28 mouse cellular contexts compared by ENCODE assay signal in genomic region chr9:88214758-88215157, GRCm38 (mm10).
DNase-seq lines count a peak whose midpoint lies in the region; ATAC-seq and TF ChIP-seq lines count a peak whose summit lies in the region.
"Had no signal": no experiment of that assay in that cellular context is flagged by ENCODE, and none has a peak within 500 bp of the region (broad histone marks: within the 10 kb centered on the region; RNA-seq: fewer than 3 reads in every experiment).

No protein-coding gene starts in this region.

- WGBS in forebrain, embryonic 11.5 days, result 63% methylated on average over 6 of the region's 6 CpGs
- WGBS in forebrain, embryonic 10.5 days, result 79% methylated on average over 6 of the region's 6 CpGs
- 16% methylated on average over 6 of the region's 6 CpGs for WGBS in limb, embryonic 11.5 days
- WGBS in kidney, embryonic 16.5 days, result 57% methylated on average over 6 of the region's 6 CpGs
- 50% methylated on average over 6 of the region's 6 CpGs for WGBS in lung, postnatal 0 days

- peak; percentile 30; the same call in 1 of the 2 replicates for ATAC-seq in forebrain, embryonic 11.5 days (replicated peaks; ENCODE audit: low FRiP score)
- ATAC-seq in limb, embryonic 11.5 days (ENCODE audit: insufficient number of reproducible peaks, low FRiP score, low TSS enrichment, low read depth), result peak; percentile 82
- ATAC-seq in kidney, embryonic 16.5 days (ENCODE audit: low FRiP score, low TSS enrichment), result no peak
- no peak for ATAC-seq in lung, postnatal 0 days
- ATAC-seq: CD4-positive, CD25-positive, alpha-beta regulatory T cell, adult 4 months; forebrain, embryonic 14.5 days; hindbrain, postnatal 0 days; intestine, postnatal 0 days had no signal

- no peak for DNase-seq in forebrain, embryonic 11.5 days (ENCODE audit: low spot score)
- no peak for DNase-seq in forebrain, embryonic 10.5 days (ENCODE audit: extremely low spot score, low spot score)
- DNase-seq in embryo, embryonic 11.5 days (ENCODE audit: low read depth, low spot score), result peak; percentile 7
- peak; percentile 82 for DNase-seq in forelimb bud, embryonic 11.5 days (ENCODE audit: low read depth, low spot score)
- peak; percentile 83 for DNase-seq in limb, embryonic 11.5 days (ENCODE audit: low spot score)
- DNase-seq in lung, postnatal 0 days (ENCODE audit: low spot score), result no peak
- no peak for DNase-seq in urinary bladder, adult 18-20 months (ENCODE audit: low spot score in 2 of 2)
- DNase-seq: adrenal gland, adult 2 months; adrenal gland, postnatal 14 days; cerebellum, adult 11 months; cerebellum, adult 8-10 months; cerebellum, postnatal 10 days; cerebellum, postnatal 36 days; gastrocnemius, adult 2 months; gastrocnemius, postnatal 14 days; heart, adult 18-20 months; heart, postnatal 10 days; heart, postnatal 4 days had no signal

- H3K36me3 ChIP-seq in forebrain, embryonic 11.5 days (ENCODE audit: control insufficient read depth, insufficient read depth, low read length), result no peaks in the 10 kb centered on the region
- no peaks in the 10 kb centered on the region for H3K36me3 ChIP-seq in forebrain, embryonic 10.5 days (replicated peaks)
- no peaks in the 10 kb centered on the region for H3K36me3 ChIP-seq in limb, embryonic 11.5 days (ENCODE audit: control insufficient read depth, insufficient read depth, low read length)
- H3K36me3 ChIP-seq in kidney, embryonic 16.5 days (ENCODE audit: insufficient read depth, low read length), result no peaks in the 10 kb centered on the region
- no peaks in the 10 kb centered on the region for H3K36me3 ChIP-seq in lung, postnatal 0 days (ENCODE audit: insufficient read depth, low read length)
- H3K36me3 ChIP-seq: embryonic facial prominence, embryonic 12.5 days; embryonic facial prominence, embryonic 15.5 days; heart, embryonic 12.5 days; heart, embryonic 15.5 days had no signal

- no peak overlapping the region for H3K4me2 ChIP-seq in forebrain, embryonic 11.5 days (ENCODE audit: low read depth, low read length, severe bottlenecking)
- no peak overlapping the region for H3K4me2 ChIP-seq in limb, embryonic 11.5 days (ENCODE audit: low read depth, severe bottlenecking)
- H3K4me2 ChIP-seq in kidney, embryonic 16.5 days (replicated peaks; ENCODE audit: low read depth, low read length), result no peak overlapping the region
- no peak overlapping the region for H3K4me2 ChIP-seq in lung, postnatal 0 days (replicated peaks; ENCODE audit: low read depth, low read length)
- H3K4me2 ChIP-seq: embryonic facial prominence, embryonic 12.5 days; embryonic facial prominence, embryonic 15.5 days; heart, embryonic 12.5 days; heart, embryonic 15.5 days; hindbrain, embryonic 14.5 days had no signal

- H3K9me3 ChIP-seq in forebrain, embryonic 11.5 days (ENCODE audit: control insufficient read depth, low read length), result no peaks in the 10 kb centered on the region
- no peaks in the 10 kb centered on the region for H3K9me3 ChIP-seq in forebrain, embryonic 10.5 days
- no peaks in the 10 kb centered on the region for H3K9me3 ChIP-seq in limb, embryonic 11.5 days (ENCODE audit: control insufficient read depth, low read length)
- no peaks in the 10 kb centered on the region for H3K9me3 ChIP-seq in kidney, embryonic 16.5 days (ENCODE audit: low read length)
- no peaks in the 10 kb centered on the region for H3K9me3 ChIP-seq in lung, postnatal 0 days (ENCODE audit: low read length)
- H3K9me3 ChIP-seq: embryonic facial prominence, embryonic 12.5 days; embryonic facial prominence, embryonic 15.5 days; heart, embryonic 15.5 days had no signal

- H3K9ac ChIP-seq in forebrain, embryonic 11.5 days (ENCODE audit: low read length), result no peak overlapping the region
- no peak overlapping the region for H3K9ac ChIP-seq in limb, embryonic 11.5 days (ENCODE audit: low read length)
- H3K9ac ChIP-seq in kidney, embryonic 16.5 days (replicated peaks; ENCODE audit: low read length), result no peak overlapping the region
- H3K9ac ChIP-seq in lung, postnatal 0 days (replicated peaks; ENCODE audit: low read depth), result no peak overlapping the region
- H3K9ac ChIP-seq: embryonic facial prominence, embryonic 12.5 days; embryonic facial prominence, embryonic 15.5 days; heart, embryonic 12.5 days; heart, embryonic 15.5 days; hindbrain, embryonic 14.5 days had no signal

- no peaks in the 10 kb centered on the region for H3K4me1 ChIP-seq in forebrain, embryonic 11.5 days (replicated peaks; ENCODE audit: control insufficient read depth, insufficient read depth, low read length)
- H3K4me1 ChIP-seq in forebrain, embryonic 10.5 days, result no peaks in the 10 kb centered on the region
- H3K4me1 ChIP-seq in limb, embryonic 11.5 days (ENCODE audit: control insufficient read depth, insufficient read depth, low read length), result 0 out of 2 replicates have a peak, but pooled peaks cover 5% of the 10 kb centered on the region
- H3K4me1 ChIP-seq in kidney, embryonic 16.5 days (ENCODE audit: insufficient read depth, low read length), result no peaks in the 10 kb centered on the region
- H3K4me1 ChIP-seq in lung, postnatal 0 days (ENCODE audit: insufficient read depth, low read depth, low read length), result no peaks in the 10 kb centered on the region
- H3K4me1 ChIP-seq: embryonic facial prominence, embryonic 12.5 days; embryonic facial prominence, embryonic 15.5 days; heart, embryonic 12.5 days; heart, embryonic 15.5 days had no signal

- no peak for TF ChIP-seq CTCF in lung, postnatal 0 days (IDR thresholded peaks at IDR 0.05)

- no peak overlapping the region for H3K4me3 ChIP-seq in forebrain, embryonic 11.5 days (ENCODE audit: low read depth, low read length)
- H3K4me3 ChIP-seq in forebrain, embryonic 10.5 days, result no peak overlapping the region
- H3K4me3 ChIP-seq in limb, embryonic 11.5 days (ENCODE audit: low read depth, low read length), result no peak overlapping the region
- H3K4me3 ChIP-seq in kidney, embryonic 16.5 days (ENCODE audit: low read length), result no peak overlapping the region
- no peak overlapping the region for H3K4me3 ChIP-seq in lung, postnatal 0 days (ENCODE audit: low read depth, low read length)
- H3K4me3 ChIP-seq: embryonic facial prominence, embryonic 12.5 days; embryonic facial prominence, embryonic 15.5 days; gastrocnemius, adult 2 months; heart, embryonic 12.5 days; heart, embryonic 15.5 days had no signal

- no peak overlapping the region for H3K27ac ChIP-seq in forebrain, embryonic 11.5 days (ENCODE audit: low read depth, low read length)
- no peak overlapping the region for H3K27ac ChIP-seq in forebrain, embryonic 10.5 days
- no peak overlapping the region for H3K27ac ChIP-seq in limb, embryonic 11.5 days (replicated peaks; ENCODE audit: low read depth, low read length)
- no peak overlapping the region for H3K27ac ChIP-seq in kidney, embryonic 16.5 days (ENCODE audit: low read length)
- H3K27ac ChIP-seq in lung, postnatal 0 days (ENCODE audit: low read length), result no peak overlapping the region
- H3K27ac ChIP-seq: embryonic facial prominence, embryonic 12.5 days; embryonic facial prominence, embryonic 15.5 days; gastrocnemius, adult 2 months; heart, embryonic 15.5 days; hindbrain, embryonic 14.5 days; hindbrain, postnatal 0 days had no signal

- TF ChIP-seq EP300 in lung, postnatal 0 days (IDR thresholded peaks at IDR 0.05), result no peak

- H3K27me3 ChIP-seq in forebrain, embryonic 11.5 days (ENCODE audit: control insufficient read depth, insufficient read depth, low read length), result no peaks in the 10 kb centered on the region
- H3K27me3 ChIP-seq in forebrain, embryonic 10.5 days (ENCODE audit: poor library complexity, severe bottlenecking), result no peaks in the 10 kb centered on the region
- H3K27me3 ChIP-seq in limb, embryonic 11.5 days (ENCODE audit: control insufficient read depth, insufficient read depth, low read length), result no peaks in the 10 kb centered on the region
- H3K27me3 ChIP-seq in kidney, embryonic 16.5 days (ENCODE audit: insufficient read depth, low read length), result no peaks in the 10 kb centered on the region
- H3K27me3 ChIP-seq in lung, postnatal 0 days (replicated peaks; ENCODE audit: insufficient read depth, low read length), result no peaks in the 10 kb centered on the region
- H3K27me3 ChIP-seq: embryonic facial prominence, embryonic 12.5 days; embryonic facial prominence, embryonic 15.5 days; heart, embryonic 12.5 days; heart, embryonic 15.5 days had no signal

Comparison
In these comparisons a context has a peak if more than half of its experiments do, and no peak if none do; other contexts are left out.
1. ATAC-seq: peak in forebrain, embryonic 11.5 days (single experiment) and limb, embryonic 11.5 days (single experiment); none in kidney, embryonic 16.5 days (single experiment) and lung, postnatal 0 days (single experiment).
2. DNase-seq: peak in embryo, embryonic 11.5 days (single experiment), forelimb bud, embryonic 11.5 days (single experiment) and limb, embryonic 11.5 days (single experiment); none in forebrain, embryonic 11.5 days (single experiment), forebrain, embryonic 10.5 days (single experiment), lung, postnatal 0 days (single experiment) and urinary bladder, adult 18-20 months (0 of 2).